Mouse (Mus musculus) testis, adult 2 months (tissue): ENCODE measurements around the gene Spns1.

Experiments used
- CTCF ChIP-seq: fragments of 200-500 bp; IDR thresholded peaks from 2 replicates; pipeline ENCODE4 v1.5.1; 2012; ENCODE audit warnings: low read depth, mild to moderate bottlenecking, inconsistent platforms, low read length, moderate library complexity; ENCODE audit not compliant: control insufficient read depth, insufficient read depth, insufficient replicate concordance
- POLR2A ChIP-seq: fragments of 200-500 bp; IDR thresholded peaks from 2 replicates; pipeline ENCODE4 v1.6.1; 2012; ENCODE audit warnings: low read depth, mild to moderate bottlenecking, inconsistent platforms, low read length, moderate library complexity; ENCODE audit not compliant: control insufficient read depth

DNA sequence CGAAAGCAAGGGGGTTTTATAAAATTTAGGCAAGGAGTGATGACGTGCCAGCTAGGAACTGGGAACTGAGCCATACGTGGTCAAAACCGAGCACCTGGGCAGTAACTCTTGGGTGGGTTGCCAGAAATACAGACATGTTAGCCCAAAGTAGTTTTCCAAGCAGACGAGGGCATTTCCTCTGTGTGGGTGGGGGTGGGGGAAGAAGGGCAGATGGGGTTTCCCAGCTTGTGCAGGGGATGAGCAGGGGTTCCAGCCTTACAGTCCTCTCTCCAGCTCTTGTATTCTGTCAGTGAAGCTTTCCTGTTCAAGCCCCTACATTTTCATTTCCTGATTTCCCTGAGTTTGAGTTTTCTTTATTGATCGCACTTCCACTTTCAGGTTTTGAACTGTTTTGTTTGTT, 46.9 kb upstream of the Spns1 start:
- no peak for TF ChIP-seq CTCF
- TF ChIP-seq POLR2A, result no peak
